Mouse (Mus musculus) frontal cortex, postnatal 25 days (tissue): ENCODE measurements around the gene Ano1.
A peak's percentile ranks its signal among the peaks of the same experiment; 100 is the strongest.

Experiments used
- DNase-seq, 2 experiments: peaks; one replicate each; pipeline ENCODE4 v3.0.0; 2022; ENCODE audit warnings: low spot score in 2 of 2

The Ano1 gene

GRCm38 (mm10) chr7:144696764-144697704 lies 54.7 kb downstream of the Ano1 start:
- no peak for DNase-seq

GRCm38 (mm10) chr7:144689855-144690254 lies 61.9 kb downstream of the Ano1 start:
- no peak for DNase-seq

DNA sequence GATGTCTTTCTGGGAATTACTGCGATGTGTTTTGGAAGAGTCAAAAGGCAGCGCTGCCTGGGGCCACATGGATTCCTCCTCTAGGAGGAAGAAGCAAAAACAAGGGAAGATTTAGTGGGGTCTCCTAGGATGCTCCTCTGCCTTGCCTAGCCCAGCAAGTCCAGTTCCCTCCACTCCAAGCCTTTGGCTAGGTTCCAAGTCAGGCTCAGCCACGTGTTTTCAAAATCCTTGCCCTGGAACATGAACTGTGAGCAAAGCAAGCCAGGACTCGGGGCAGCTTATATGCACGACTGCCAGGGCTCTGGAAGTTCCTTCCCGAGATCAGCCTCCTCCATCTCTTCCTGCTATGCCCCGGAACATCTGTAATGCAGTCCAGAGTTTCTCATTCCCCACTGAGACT lies 62.6 kb downstream of the Ano1 start:
- no peak for DNase-seq

DNA sequence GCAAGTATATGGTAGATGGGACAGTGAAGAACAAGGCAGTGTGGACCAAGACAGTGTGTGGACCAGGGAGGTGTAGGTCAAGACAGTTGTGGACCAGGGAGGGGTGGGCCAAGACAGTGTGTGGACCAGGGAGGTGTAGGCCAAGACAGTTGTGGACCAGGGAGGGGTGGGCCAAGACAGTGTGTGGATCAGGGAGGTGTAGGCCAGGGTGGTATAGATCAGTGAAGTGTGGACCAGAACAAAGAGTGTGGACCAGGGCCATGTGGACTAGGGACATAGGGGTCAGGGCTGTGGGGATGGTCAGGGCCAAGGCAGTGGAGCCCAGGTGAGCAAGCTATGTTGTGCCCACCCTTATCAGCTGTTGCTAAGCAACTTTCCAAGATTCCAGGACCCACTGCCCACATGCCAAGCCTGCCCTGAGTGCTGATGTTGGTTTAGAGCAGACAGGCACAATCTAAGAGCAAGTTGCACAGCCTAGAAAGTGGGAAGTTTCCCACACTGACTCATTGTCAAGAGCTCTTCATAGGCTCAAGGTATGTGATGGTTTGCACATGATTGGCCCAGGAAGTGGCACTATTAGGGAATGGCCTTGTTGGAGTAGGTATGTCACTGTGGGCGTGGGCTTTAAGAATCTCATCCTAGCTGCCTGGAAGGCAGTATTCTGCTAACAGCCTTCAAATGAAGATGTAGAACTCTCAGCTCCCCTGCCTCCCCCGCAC lies 64.0 kb downstream of the Ano1 start:
- DNase-seq = no peak

DNA sequence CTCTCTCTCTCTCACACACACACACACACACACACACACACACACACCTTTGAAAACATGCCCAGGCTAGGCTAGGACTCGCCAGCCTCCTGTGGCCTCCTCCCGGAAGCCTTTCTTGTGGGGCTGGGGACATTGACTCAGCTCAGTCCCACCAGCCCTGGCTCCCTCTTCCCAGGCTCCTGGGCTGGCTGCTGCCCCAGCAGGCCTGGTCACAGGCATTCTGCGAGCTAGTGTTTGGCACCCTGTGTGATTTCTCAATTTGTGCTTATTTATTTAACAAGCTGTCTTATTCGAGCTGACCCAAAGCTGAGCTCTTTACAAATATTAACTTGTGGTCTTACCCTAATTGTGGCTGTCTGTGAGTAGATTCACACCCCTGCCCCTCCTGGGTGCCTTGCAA lies 66.8 kb downstream of the Ano1 start:
- DNase-seq = no peak

GRCm38 (mm10) chr7:144684467-144684866 lies 67.3 kb downstream of the Ano1 start:
- no peak for DNase-seq

GRCm38 (mm10) chr7:144680096-144680495 lies 71.7 kb downstream of the Ano1 start:
- no peak for DNase-seq

DNA sequence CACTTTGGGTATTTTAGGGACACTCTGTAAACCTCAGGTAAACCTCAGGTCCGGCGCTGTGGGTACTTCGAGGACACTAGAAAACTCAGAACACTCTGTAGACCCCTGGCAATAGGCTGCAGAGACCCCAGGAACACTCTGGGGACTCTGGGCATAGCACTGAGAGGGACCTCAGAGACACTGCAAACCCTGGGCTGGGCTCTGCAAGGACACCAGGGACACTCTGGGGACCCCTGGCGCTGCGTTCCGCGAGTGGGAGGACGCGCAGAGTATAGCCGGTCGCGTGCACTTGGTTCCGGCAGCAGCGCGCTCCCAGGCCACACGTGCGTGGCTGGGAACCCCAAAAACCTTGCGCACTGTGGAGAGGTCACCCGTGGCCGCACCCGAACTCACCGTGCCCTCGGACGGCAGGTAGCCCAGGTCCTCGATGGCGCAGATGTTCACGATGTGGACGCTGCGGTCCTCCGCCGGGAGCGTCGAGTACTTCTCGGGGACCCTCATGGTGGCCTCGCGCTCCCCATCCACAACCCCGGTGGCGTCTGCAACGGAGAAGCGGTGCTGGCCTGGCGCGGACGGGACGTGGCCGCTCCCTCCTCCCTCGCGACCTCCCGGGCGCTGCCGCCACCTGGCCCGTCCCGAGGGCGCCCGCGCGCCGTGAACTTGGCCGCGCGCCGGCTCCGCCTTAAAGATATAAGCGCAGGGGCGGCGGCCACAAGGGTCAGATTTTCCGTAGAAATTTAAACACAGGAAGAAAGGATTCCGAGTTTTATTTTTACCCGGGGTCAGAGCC lies 73.3 kb downstream of the Ano1 start:
- no peak for DNase-seq

- DNase-seq = no peak
Observed at GRCm38 (mm10) chr7:144677341-144678086, 74.3 kb downstream of the Ano1 start.

GRCm38 (mm10) chr7:144675632-144676031 lies 76.1 kb downstream of the Ano1 start:
- DNase-seq = no peak

GRCm38 (mm10) chr7:144669895-144670294 lies 81.9 kb downstream of the Ano1 start:
- no peak for DNase-seq

- DNase-seq = no peak
Observed at GRCm38 (mm10) chr7:144668603-144669278, 83.0 kb downstream of the Ano1 start.

GRCm38 (mm10) chr7:144667091-144667490 lies 84.7 kb downstream of the Ano1 start:
- DNase-seq = no peak

- DNase-seq = no peak
Observed at GRCm38 (mm10) chr7:144665585-144665984, 86.2 kb downstream of the Ano1 start.

DNA sequence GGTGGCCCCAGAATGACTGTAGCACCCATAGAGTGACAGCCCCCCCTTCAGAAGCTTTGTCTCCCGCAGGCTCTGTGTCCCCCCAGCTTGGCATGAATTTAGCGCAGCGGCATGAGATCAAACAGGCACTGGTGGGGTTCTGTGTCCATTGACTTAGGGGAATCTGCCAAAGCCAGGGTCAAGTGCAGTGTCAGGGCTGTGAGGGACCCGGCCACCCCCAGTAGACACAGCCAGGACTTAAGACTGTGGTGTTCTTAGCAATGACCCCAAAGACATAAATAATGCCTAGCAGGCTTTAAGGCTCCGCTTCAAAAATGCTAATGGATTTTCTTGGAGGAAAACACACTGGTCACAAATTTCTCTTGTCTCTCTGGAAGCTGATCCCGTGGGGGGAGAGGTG lies 88.2 kb downstream of the Ano1 start:
- DNase-seq = no peak

DNA sequence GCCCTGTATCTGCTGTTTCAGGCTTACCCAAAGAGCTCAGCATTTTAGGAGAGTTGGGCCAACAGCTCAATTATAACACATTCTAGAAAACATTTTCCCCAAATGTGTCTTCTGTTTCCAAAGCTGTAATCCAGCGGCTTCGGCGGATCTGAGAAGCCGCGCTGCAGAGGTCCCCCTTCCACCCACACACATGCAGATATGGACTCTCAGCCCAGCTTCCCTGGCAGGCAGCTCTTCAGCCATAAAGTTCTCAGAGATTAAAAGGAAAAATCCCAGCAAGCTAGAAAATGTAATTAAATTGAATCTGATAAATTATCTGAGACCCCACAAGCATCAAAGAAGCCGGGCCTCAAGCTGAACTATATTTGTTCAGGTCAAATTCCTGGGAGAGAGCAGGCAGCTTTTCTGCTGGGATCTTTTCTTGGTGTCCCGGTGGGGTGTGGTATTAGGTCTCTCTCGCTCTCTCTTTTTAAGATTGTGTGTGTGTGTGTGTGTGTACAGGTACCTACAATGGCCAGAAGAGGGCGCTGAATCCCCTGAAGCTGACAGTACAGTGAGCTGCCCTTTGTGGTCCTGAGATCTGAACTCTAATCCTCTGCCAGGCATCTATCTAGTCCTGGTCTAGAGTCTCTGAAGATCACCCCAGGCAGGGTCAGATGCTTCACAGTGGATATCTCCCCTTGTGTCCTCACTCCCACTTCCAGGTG lies 95.4 kb downstream of the Ano1 start:
- DNase-seq = no peak

DNA sequence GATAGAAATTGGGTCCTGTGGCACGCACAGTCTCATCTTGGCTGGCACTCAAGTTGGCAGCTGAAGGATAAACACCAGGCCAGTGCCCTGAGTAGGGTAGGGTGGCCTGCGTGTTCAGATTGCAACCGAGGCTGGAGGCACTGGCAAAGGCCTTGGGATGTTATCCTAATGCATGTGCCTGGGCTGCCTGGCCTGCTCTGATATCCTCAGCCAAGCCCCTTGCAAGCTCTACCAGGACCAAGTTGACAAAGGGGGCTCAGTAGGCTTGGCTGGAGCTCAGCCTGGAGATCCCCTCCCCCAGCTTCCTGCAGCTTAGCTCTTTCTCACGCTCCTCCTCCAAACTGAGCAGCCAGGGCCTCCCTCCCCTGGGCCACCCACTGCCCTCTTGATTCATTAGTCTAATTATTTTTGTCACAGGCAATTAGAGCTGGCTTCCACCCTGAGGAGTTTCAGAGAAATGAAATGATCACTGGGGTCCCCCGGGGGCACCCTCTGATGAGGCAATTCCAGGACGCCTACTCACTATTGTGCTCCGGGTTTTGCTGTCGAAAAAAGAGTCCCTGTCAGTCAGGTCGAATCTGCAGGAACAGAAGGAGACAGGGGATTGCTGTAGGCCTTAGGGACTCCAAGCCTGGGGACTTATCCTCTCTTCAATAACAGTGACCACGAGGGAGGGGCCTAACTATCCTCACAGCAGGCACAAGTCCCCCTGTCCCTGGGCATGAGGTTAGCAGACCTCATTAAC lies 97.9 kb downstream of the Ano1 start:
- peak; percentile 19 to 25 for DNase-seq

DNA sequence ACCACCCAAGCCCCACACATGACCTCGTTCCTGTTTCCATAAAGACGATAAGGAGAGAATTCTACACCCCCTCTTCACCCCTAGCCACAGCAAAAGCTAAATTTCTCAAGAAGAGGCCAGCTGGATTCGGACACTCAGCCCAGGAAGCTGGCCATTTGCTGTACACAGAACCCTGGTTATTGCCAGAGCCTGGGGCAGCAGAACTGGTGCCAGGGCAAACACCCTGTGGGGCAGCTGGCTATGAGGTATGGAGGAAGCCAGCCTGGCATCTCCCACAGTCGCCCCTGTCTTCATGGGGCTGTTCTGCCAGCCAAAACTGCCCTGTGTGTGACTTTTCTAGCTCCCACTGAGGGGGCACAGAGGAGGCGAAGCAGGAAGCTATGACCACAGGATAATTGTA lies 104.2 kb downstream of the Ano1 start:
- DNase-seq = no peak

DNA sequence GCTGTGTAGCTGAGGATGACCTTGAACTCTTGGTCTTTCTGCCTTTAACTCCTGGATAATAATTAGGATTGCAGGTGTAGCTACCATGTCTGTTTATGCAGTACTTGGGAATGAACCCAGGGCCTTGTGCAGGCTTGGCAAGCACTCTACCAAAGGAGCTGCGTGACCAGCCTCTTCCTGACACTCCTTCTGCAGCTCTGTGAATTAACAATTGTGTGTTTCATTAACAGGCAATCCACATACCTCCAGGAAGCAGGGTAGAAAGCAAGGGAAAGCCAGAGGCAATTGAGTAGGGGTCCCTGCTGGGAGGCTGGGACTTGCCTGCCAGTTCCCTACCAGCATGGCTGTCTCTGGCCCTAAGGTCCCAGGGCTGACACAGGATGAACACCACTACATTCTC lies 111.0 kb downstream of the Ano1 start:
- no peak for DNase-seq

DNA sequence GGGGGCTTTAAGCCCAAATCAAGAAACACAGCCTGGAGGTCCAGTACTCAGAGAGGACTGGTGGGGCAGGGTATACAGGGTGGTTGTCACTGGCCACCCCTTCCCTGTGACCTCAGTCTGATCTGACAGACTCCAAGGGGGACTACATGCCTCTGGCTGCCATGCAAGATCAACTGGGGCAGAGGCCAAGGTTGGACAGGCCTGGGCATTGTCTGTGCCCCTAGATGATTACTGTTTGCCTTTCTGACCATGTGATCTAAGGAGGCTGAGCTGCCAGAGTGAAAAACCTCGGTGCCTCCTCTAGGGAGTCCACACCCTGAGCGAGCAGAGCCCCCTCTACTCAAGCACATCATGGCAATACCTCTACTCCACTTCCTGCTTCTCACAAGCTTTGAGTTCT lies 115.8 kb downstream of the Ano1 start:
- DNase-seq = no peak
